Mouse (Mus musculus): ENCODE data around the gene 6430531B16Rik. TPM values are rescaled to one million over a fixed set of nuclear protein-coding genes. Genes with fewer than 3 reads are reported as not detected.

6430531B16Rik gene
- polyA plus RNA-seq, 1 experiment from 2014 or later = 0.76 TPM

DNA sequence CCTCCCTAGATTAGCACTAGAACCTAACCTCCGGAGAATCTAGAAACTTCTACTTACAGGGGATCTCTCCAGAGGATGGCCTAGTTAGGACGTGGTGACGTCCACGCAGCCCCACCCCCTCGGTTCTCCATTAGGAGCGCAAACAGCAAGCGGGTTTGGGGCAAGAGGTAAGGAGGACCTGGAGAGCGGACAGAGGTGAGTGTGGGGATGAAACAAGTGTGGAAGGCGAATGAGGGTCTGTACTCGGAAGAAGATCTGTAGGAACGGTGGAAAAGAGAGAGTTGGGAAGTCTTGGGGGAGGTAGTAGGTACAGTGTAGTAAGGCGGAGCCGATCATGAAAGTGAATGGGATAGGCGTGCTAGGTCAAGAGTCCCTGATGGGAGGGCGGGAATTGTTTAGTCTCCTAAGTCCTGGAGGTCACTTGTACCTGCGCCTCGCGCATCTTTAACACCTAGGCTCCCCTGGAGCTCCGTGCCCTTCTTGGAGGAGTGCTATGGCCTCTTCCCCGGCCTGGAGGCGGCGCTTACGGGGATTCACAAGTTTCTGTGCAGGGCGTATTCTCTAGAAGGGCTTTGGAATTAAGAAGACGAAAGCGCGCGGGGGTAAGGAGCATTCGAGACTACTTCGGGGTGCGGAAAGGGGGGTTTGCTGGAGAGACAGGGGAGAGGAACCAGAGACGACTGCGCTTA, 28.1 kb downstream of the 6430531B16Rik start:
- Histone ChIP-seq H3K9me3 (ENCODE audit: control insufficient read depth, low read length) (no peaks in the 10 kb centered on the region), H3K27me3 (ENCODE audit: control insufficient read depth, insufficient read depth, low read length) (peaks cover 48% of the 10 kb centered on the region), H3K4me3 (replicated peaks; ENCODE audit: low read depth, low read length) (peak overlapping the region; percentile 33), H3K9ac (replicated peaks; ENCODE audit: low read length) (peak overlapping the region; percentile 20; the same call in 1 of the 2 replicates), H3K4me2 (ENCODE audit: low read length) (peak overlapping the region; percentile 65), H3K27ac (replicated peaks; ENCODE audit: low read depth, low read length) (no peak overlapping the region), H3K36me3 (ENCODE audit: control insufficient read depth, insufficient read depth, low read length) (no peaks in the 10 kb centered on the region), H3K4me1 (ENCODE audit: control insufficient read depth, insufficient read depth, low read length) (peaks cover 18% of the 10 kb centered on the region; the same call in 1 of the 2 replicates)
- DNase-seq (peak; percentile 59), ATAC-seq (ENCODE audit: low FRiP score, low TSS enrichment) (no peak)
- WGBS = under 1% methylated on average over 33 of the region's 33 CpGs

DNA sequence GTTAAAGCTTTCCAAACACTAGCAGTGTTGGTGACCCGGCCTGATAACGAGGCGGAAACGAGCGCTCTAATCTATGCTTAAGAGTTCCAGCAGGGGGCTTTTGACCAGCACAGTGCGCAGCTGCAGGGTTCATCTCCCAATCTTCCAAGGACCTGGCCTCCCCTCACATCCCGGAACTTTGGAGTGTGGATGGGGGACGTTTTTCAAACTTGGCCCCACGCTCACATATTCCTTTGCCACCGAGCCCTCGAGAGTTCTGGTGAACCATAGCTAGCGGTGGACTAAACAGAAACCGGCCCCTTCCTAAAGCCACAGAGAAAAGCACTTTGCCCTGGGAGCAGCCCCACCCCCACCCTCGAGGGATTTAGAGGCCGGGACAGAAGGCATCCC, 28.7 kb downstream of the 6430531B16Rik start:
- H3K4me3 ChIP-seq (replicated peaks; ENCODE audit: low read depth, low read length) = peak overlapping the region; percentile 33
- DNase-seq (peak; percentile 76), ATAC-seq (ENCODE audit: low FRiP score, low TSS enrichment) (no peak)
- no peak overlapping the region; the same call in 1 of the 2 replicates for H3K9ac ChIP-seq (replicated peaks; ENCODE audit: low read length)
- H3K4me1 ChIP-seq (ENCODE audit: control insufficient read depth, insufficient read depth, low read length) = peaks cover 18% of the 10 kb centered on the region; the same call in 1 of the 2 replicates
- H3K27me3 ChIP-seq (ENCODE audit: control insufficient read depth, insufficient read depth, low read length) = peaks cover 54% of the 10 kb centered on the region
- H3K36me3 ChIP-seq (ENCODE audit: control insufficient read depth, insufficient read depth, low read length) = no peaks in the 10 kb centered on the region
- WGBS = 1% methylated on average over 15 of the region's 15 CpGs
- H3K4me2 ChIP-seq (ENCODE audit: low read length) = peak overlapping the region; percentile 65
- H3K9me3 ChIP-seq (ENCODE audit: control insufficient read depth, low read length) = no peaks in the 10 kb centered on the region
- no peak overlapping the region for H3K27ac ChIP-seq (replicated peaks; ENCODE audit: low read depth, low read length)

DNA sequence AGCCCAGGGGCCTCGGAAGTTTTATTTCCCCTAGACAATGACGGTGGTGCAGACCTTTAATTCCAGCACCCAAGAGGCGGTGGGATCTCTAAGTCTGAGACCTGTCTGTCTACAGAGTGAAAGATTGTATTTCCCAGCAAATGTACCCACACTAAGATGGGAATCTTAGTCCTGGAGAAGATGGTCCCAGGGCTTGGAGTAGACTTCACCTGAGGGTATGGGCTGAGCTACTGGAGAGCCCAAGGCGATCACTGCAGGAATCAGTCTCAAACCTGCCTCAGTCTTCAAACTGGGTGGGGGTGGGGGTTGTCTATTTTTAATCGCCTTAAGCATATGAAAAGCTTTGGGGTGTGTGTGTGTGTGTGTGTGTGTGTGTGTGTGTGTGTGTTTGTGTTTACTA, 32.5 kb downstream of the 6430531B16Rik start:
- Histone ChIP-seq H3K9me3 (ENCODE audit: control insufficient read depth, low read length) (no peaks in the 10 kb centered on the region), H3K4me2 (ENCODE audit: low read length) (no peak overlapping the region), H3K4me3 (replicated peaks; ENCODE audit: low read depth, low read length) (no peak overlapping the region), H3K9ac (replicated peaks; ENCODE audit: low read length) (no peak overlapping the region), H3K27ac (replicated peaks; ENCODE audit: low read depth, low read length) (no peak overlapping the region), H3K4me1 (ENCODE audit: control insufficient read depth, insufficient read depth, low read length) (peaks cover 16% of the 10 kb centered on the region; the same call in 1 of the 2 replicates), H3K27me3 (ENCODE audit: control insufficient read depth, insufficient read depth, low read length) (peaks cover 88% of the 10 kb centered on the region), H3K36me3 (ENCODE audit: control insufficient read depth, insufficient read depth, low read length) (no peaks in the 10 kb centered on the region)
- ATAC-seq (ENCODE audit: low FRiP score, low TSS enrichment) (no peak), DNase-seq (no peak)
- WGBS = 30% methylated on average over 5 of the region's 5 CpGs

DNA sequence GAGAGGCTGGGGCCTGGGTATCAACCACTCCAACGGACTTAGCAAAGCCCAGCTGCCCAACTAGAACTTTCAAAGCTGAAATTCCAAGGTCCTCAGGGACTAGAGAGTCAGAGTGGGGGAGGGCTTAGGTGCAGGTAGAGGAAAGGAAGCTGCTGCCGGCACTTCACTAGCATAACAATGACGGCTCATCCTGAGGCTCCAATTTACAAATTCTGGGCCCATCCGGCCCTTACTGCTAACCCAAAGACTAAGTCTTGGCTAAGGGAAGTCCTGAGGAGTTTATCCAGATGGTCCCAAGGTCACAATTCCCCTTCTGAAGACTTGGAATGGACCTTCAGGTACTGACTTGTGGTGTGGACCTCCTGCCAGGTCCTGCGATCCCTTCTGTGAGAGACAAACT, 33.0 kb downstream of the 6430531B16Rik start:
- Histone ChIP-seq H3K9me3 (ENCODE audit: control insufficient read depth, low read length) (no peaks in the 10 kb centered on the region), H3K4me2 (ENCODE audit: low read length) (no peak overlapping the region), H3K27me3 (ENCODE audit: control insufficient read depth, insufficient read depth, low read length) (peaks cover 84% of the 10 kb centered on the region), H3K27ac (replicated peaks; ENCODE audit: low read depth, low read length) (no peak overlapping the region), H3K9ac (replicated peaks; ENCODE audit: low read length) (no peak overlapping the region), H3K4me3 (replicated peaks; ENCODE audit: low read depth, low read length) (no peak overlapping the region), H3K4me1 (ENCODE audit: control insufficient read depth, insufficient read depth, low read length) (peaks cover 10% of the 10 kb centered on the region; the same call in 1 of the 2 replicates), H3K36me3 (ENCODE audit: control insufficient read depth, insufficient read depth, low read length) (no peaks in the 10 kb centered on the region)
- DNase-seq (no peak), ATAC-seq (ENCODE audit: low FRiP score, low TSS enrichment) (no peak)
- 8% methylated on average over 5 of the region's 5 CpGs for WGBS

DNA sequence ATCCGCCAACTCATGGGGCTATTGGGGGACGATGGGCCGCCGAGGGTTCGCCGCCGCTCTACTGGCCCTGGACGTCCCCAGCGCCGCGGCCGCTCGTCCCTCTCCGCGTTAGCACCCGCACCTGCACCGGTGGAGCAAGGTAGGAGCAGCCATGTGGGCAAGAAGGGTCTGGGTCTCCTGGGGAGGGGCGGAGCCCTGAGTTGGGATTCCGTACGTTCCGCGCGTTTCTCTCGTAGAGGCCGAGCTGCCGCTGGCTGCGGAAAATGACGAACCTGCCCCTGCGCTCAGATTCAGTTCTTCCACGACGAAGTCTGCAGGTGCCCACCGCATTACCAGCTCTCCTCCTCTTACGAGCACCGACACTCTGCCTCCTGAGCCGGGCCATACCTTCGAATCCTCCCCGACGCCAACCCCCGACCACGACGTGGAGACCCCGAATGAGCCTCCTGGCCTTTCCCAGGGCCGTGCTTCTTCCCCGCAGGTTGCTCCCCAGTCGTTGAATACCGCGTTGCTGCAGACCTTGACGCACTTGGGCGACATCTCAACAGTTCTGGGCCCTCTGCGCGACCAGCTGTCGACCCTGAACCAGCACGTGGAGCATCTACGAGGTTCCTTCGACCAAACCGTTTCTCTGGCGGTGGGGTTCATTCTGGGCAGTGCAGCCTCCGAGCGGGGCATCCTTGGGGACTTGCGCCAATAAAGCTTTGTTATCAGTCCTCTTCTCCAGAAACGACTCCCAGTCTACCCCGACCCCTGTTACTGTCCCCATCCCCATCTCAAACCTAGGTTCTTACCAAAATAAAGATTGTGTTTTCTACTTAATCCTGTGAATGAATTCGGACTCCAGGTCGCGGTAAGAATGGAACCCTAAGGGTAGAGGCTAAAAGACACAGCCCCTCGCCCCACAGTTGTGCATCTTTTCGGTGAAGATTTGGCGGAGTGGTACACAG, 34.0 kb downstream of the 6430531B16Rik start:
- peaks cover 81% of the 10 kb centered on the region for H3K27me3 ChIP-seq (ENCODE audit: control insufficient read depth, insufficient read depth, low read length)
- H3K4me2 ChIP-seq (ENCODE audit: low read length) = peak overlapping the region; percentile 47

DNA sequence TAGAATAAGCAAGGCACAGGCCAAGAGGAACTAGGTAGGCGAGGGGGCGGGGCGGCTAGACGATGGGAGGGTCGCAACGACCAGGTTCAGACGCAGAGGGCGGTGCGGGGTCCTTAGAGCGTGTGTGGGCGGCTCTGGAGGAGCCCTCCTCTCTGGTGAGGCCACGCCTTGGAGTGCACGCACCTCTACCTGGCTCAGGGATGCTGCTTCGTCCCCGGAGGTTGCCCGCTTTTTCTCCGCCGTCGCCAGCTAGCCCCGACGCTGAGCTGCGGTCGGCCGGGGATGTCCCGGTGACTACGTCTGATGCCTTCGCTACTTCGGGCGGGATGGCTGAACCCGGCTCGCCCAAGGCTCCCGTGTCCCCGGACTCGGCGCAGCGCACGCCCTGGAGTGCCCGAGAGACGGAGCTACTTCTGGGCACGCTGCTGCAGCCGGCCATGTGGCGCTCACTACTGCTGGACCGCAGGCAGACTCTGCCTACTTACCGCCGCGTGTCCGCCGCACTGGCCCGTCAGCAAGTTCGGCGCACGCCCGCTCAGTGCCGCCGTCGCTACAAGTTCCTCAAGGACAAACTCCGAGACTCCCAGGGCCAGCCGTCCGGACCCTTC, 34.8 kb downstream of the 6430531B16Rik start, which contains the start of gene Utf1:
Gene Utf1, plus strand, starts transcription at position 116 of the 608 bp plus-strand sequence.
- Histone ChIP-seq H3K4me3 (replicated peaks; ENCODE audit: low read depth, low read length) (peak within 1 kb of the TSS; percentile 28), H3K4me1 (ENCODE audit: control insufficient read depth, insufficient read depth, low read length) (no peaks in the 10 kb centered on the region), H3K9me3 (ENCODE audit: control insufficient read depth, low read length) (no peaks in the 10 kb centered on the region), H3K4me2 (ENCODE audit: low read length) (peak within 1 kb of the TSS; percentile 47), H3K27me3 (ENCODE audit: control insufficient read depth, insufficient read depth, low read length) (peaks cover 74% of the 10 kb centered on the region), H3K27ac (replicated peaks; ENCODE audit: low read depth, low read length) (no peak within 1 kb of the TSS), H3K9ac (replicated peaks; ENCODE audit: low read length) (peak within 1 kb of the TSS; percentile 31; the same call in 1 of the 2 replicates), H3K36me3 (ENCODE audit: control insufficient read depth, insufficient read depth, low read length) (no peaks in the 10 kb centered on the region)
- under 1% methylated on average over 59 of the region's 59 CpGs for WGBS
- peak; percentile 47 for DNase-seq
- no peak for ATAC-seq (ENCODE audit: low FRiP score, low TSS enrichment)

More for the DNA sequence above, 34.0 kb downstream of the 6430531B16Rik start:
- Histone ChIP-seq H3K4me1 (ENCODE audit: control insufficient read depth, insufficient read depth, low read length) (0 out of 2 replicates have a peak, but pooled peaks cover under 1% of the 10 kb centered on the region), H3K27ac (replicated peaks; ENCODE audit: low read depth, low read length) (no peak overlapping the region), H3K36me3 (ENCODE audit: control insufficient read depth, insufficient read depth, low read length) (no peaks in the 10 kb centered on the region), H3K9me3 (ENCODE audit: control insufficient read depth, low read length) (no peaks in the 10 kb centered on the region), H3K9ac (replicated peaks; ENCODE audit: low read length) (no peak overlapping the region), H3K4me3 (replicated peaks; ENCODE audit: low read depth, low read length) (peak overlapping the region; percentile 28)
- peak; percentile 45 for DNase-seq
- ATAC-seq (ENCODE audit: low FRiP score, low TSS enrichment) = no peak
- WGBS = 3% methylated on average over 68 of the region's 68 CpGs

DNA sequence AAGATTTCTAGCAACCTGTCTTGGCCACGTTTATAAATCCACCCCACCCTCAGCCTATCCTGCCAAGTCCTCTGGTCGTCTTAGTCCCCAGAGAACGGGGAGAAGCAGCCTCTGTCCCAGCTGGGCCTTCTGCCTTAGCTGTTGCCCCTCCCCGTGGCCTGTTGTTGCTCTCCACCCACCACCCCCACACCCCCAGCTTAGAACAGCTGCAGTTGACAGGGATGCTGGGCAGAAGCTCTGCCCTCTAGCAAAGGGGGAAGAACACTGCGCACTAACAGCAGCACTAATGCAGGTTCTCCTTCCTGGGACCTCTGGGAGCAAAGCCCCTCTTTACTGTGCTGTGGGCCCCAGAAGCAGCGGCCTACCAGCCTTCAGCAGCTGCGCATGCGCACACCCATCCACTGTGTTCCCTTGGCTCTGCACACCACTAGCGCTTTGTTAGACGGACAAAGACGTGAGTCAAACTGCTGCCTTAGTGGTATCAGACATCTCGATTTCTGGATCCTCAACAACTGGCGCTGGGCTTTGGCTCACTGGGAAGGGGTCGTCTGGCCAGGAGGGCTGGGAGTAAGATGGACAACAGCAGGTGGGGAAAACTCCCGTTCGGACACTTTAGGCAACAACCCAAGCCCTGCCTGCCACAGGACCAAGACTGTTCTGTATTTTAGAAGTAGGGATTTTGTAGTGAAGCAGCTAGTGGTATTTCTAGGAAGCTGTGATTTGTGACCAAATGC, 37.9 kb downstream of the 6430531B16Rik start:
- H3K9ac ChIP-seq (replicated peaks; ENCODE audit: low read length) = no peak overlapping the region
- no peaks in the 10 kb centered on the region for H3K9me3 ChIP-seq (ENCODE audit: control insufficient read depth, low read length)
- ATAC-seq (ENCODE audit: low FRiP score, low TSS enrichment) (no peak), DNase-seq (no peak)
- H3K27ac ChIP-seq (replicated peaks; ENCODE audit: low read depth, low read length) = no peak overlapping the region
- H3K27me3 ChIP-seq (ENCODE audit: control insufficient read depth, insufficient read depth, low read length) = peaks cover 50% of the 10 kb centered on the region
- no peaks in the 10 kb centered on the region for H3K4me1 ChIP-seq (ENCODE audit: control insufficient read depth, insufficient read depth, low read length)
- no peaks in the 10 kb centered on the region for H3K36me3 ChIP-seq (ENCODE audit: control insufficient read depth, insufficient read depth, low read length)
- H3K4me3 ChIP-seq (replicated peaks; ENCODE audit: low read depth, low read length) = no peak overlapping the region
- 63% methylated on average over 16 of the region's 16 CpGs for WGBS
- no peak overlapping the region for H3K4me2 ChIP-seq (ENCODE audit: low read length)

DNA sequence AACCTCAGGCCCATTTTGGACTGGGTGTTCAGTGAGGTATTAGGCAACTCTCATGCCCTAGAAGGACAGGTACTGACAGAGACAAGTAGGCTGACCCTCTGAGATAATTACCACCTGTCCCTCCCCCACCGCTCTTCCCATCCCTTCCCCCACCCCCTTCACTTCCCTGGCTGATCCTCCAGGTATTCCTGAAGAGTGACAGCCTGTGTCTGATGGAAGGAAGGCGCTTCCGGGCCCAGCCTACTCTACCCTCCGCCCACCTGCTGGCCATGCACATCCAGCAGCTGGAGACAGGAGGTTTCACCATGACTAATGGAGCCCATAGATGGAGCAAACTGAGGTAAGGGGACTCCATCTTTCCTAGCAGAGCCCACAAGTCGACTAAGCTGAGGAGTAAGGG, 40.7 kb downstream of the 6430531B16Rik start:
- 79% methylated on average over 5 of the region's 5 CpGs for WGBS
- no peaks in the 10 kb centered on the region for H3K4me1 ChIP-seq (ENCODE audit: control insufficient read depth, insufficient read depth, low read length)
- no peak overlapping the region for H3K27ac ChIP-seq (replicated peaks; ENCODE audit: low read depth, low read length)
- H3K4me2 ChIP-seq (ENCODE audit: low read length) = no peak overlapping the region
- H3K9me3 ChIP-seq (ENCODE audit: control insufficient read depth, low read length) = no peaks in the 10 kb centered on the region
- no peak overlapping the region for H3K4me3 ChIP-seq (replicated peaks; ENCODE audit: low read depth, low read length)
- no peak for ATAC-seq (ENCODE audit: low FRiP score, low TSS enrichment)
- DNase-seq = no peak
- peaks cover 21% of the 10 kb centered on the region for H3K27me3 ChIP-seq (ENCODE audit: control insufficient read depth, insufficient read depth, low read length)
- no peak overlapping the region for H3K9ac ChIP-seq (replicated peaks; ENCODE audit: low read length)
- H3K36me3 ChIP-seq (ENCODE audit: control insufficient read depth, insufficient read depth, low read length) = 0 out of 2 replicates have a peak, but pooled peaks cover under 1% of the 10 kb centered on the region
